Mouse (Mus musculus): ENCODE measurements at regions not wholly inside any gene's neighbourhood (a gene's known extent, or its start where the extent isn't known, plus 50 kb on each side); places are given as distances from the start of the nearest gene placed in this dataset.

DNA sequence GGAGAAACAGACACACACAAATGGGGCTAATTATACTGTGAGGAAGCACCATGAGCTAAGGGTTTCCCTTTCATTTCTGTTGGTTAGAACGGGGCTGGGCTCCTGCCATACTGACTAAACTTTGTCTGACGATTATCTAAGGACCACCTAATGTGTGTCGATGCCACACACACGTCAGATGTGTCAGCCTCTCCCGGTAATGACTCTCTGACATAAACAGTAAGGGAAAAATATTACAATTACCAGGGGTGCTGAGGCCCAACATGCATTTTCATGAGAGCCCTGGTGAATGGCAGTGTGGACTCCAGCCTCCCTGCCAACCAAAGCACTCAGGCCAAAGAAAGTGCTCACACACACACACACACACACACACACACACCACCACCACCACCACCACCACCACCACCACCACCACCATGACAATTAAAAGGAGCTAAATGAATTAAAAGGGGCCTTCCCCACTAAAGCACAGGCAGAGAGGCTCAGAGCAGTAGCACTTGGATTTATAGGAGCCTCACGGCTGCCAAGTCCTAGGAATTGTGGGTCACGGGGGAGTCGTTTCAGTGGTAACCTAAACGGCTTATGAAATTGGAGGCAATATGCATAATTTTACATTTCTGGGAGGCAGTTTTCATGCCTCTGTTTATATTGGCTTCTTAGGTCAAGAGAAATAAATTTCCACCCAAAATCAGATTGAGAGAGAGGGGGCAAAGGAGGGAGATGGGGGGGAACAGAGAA is 193.7 kb upstream of the Irx3 start:
- TF ChIP-seq POLR2A (IDR thresholded peaks at IDR 0.05; ENCODE audit: borderline replicate concordance, extremely low read depth, insufficient read depth, insufficient read length, poor library complexity, severe bottlenecking) (no peak), CTCF (IDR thresholded peaks at IDR 0.05; ENCODE audit: borderline replicate concordance, extremely low read depth, insufficient read depth, insufficient read length) (no peak)

All from brain, embryonic 14.5 days (tissue).